ENCODE assay signal across 9 mouse cellular contexts in the genomic region with DNA sequence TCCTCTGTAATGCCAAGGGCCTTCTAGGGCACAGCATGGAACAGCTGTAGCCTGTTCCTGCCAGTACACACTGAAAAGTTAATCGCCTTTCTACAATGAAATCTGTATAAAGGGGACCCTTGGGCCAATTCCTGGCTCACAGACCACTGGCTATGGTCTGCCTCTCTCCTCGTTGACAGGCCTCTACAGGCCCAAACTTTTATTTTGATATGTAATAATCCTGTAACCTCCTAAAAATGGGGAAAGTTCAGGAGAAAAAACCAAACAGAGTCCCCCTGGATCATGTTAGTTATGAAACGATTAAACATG. TPM values are rescaled to one million over a fixed set of nuclear protein-coding genes. Genes with fewer than 3 reads are reported as not detected.
DNase-seq lines count a peak whose midpoint lies in the region; ATAC-seq and TF ChIP-seq lines count a peak whose summit lies in the region.
"Had no signal": no experiment of that assay in that cellular context is flagged by ENCODE, and none has a peak within 500 bp of the region (broad histone marks: within the 10 kb centered on the region; RNA-seq: fewer than 3 reads in every experiment).

No protein-coding gene starts in this region.

- peaks cover 2% of the 10 kb centered on the region; the same call in 1 of the 2 replicates for H3K79me2 ChIP-seq in heart, adult 2 months (replicated peaks; ENCODE audit: control insufficient read depth, insufficient read depth, low read length)
- H3K79me2 ChIP-seq in CH12.LX (replicated peaks; ENCODE audit: control insufficient read depth, extremely low read depth, insufficient read depth, poor library complexity, severe bottlenecking), result peaks cover 38% of the 10 kb centered on the region

- H3K4me1 ChIP-seq in heart, adult 2 months (ENCODE audit: control insufficient read depth, insufficient read depth, low read length), result peaks cover 28% of the 10 kb centered on the region
- peaks cover 20 to 55% of the 10 kb centered on the region in 2 experiments for H3K4me1 ChIP-seq in CH12.LX (ENCODE audit: control insufficient read depth in 1 of 2, insufficient read depth in 2 of 2)
- H3K4me1 ChIP-seq in forebrain, embryonic 13.5 days, result peaks cover 38% of the 10 kb centered on the region
- H3K4me1 ChIP-seq in liver, embryonic 12.5 days, result peaks cover 80% of the 10 kb centered on the region

- no peaks in the 10 kb centered on the region for H3K27me3 ChIP-seq in heart, adult 2 months (ENCODE audit: control insufficient read depth, insufficient read depth, low read length)
- no peaks in the 10 kb centered on the region for H3K27me3 ChIP-seq in CH12.LX (replicated peaks)
- H3K27me3 ChIP-seq in forebrain, embryonic 13.5 days, result no peaks in the 10 kb centered on the region
- H3K27me3 ChIP-seq in liver, embryonic 12.5 days (replicated peaks), result no peaks in the 10 kb centered on the region; the same call in 1 of the 2 replicates

- TF ChIP-seq EP300 in heart, adult 2 months (IDR thresholded peaks at IDR 0.05; ENCODE audit: insufficient read depth, low read depth, low read length), result no peak
- TF ChIP-seq EP300 in CH12.LX (IDR thresholded peaks at IDR 0.05; ENCODE audit: low read length), result no peak

- no peak for TF ChIP-seq CTCF in heart, adult 2 months (IDR thresholded peaks at IDR 0.05)
- TF ChIP-seq CTCF in CH12.LX (conservative IDR thresholded peaks at IDR 0.05 in 1 of 2, IDR thresholded peaks at IDR 0.05 in 1 of 2; ENCODE audit: low read depth in 2 of 2, low read length in 2 of 2), result no peak

- ATAC-seq in forebrain, embryonic 13.5 days, result no peak
- ATAC-seq in liver, embryonic 12.5 days, result no peak

- TF ChIP-seq RAD21 in CH12.LX (IDR thresholded peaks at IDR 0.05; ENCODE audit: low read depth, low read length), result no peak

- TF ChIP-seq POLR2A in heart, adult 2 months (IDR thresholded peaks at IDR 0.05; ENCODE audit: insufficient read depth, low read depth, low read length), result no peak
- no peak for TF ChIP-seq POLR2A in CH12.LX (IDR thresholded peaks at IDR 0.05; ENCODE audit: low read depth, low read length)

- no peak for DNase-seq in heart, adult 2 months
- DNase-seq in heart, adult 9 months (ENCODE audit: low spot score in 2 of 2), result no peak
- DNase-seq in CH12.LX (ENCODE audit: extremely low read depth), result no peak
- DNase-seq in left cerebral cortex, adult 8-10 months (ENCODE audit: low spot score in 2 of 2), result no peak
- DNase-seq in urinary bladder, postnatal 36 days (ENCODE audit: low spot score in 2 of 2), result no peak
- no peak for DNase-seq in left cerebral cortex, adult 18-20 months (ENCODE audit: low spot score in 2 of 2)

- H3K9me3 ChIP-seq in CH12.LX (replicated peaks; ENCODE audit: low read length), result no peaks in the 10 kb centered on the region
- no peaks in the 10 kb centered on the region for H3K9me3 ChIP-seq in forebrain, embryonic 13.5 days (replicated peaks)
- no peaks in the 10 kb centered on the region for H3K9me3 ChIP-seq in liver, embryonic 12.5 days (replicated peaks)

- in situ Hi-C loops in CH12.LX (cut with MboI; ENCODE audit: low pct_ligation_motif_present, low pct_unique_long_range_greater_than_20kb, low sequenced_read_pairs), result no loop called here

- H3K36me3 ChIP-seq in heart, adult 2 months (ENCODE audit: control insufficient read depth, insufficient read depth, low read length), result 0 out of 2 replicates have a peak, but pooled peaks cover 2% of the 10 kb centered on the region
- H3K36me3 ChIP-seq in CH12.LX (replicated peaks in 1 of 2; ENCODE audit: control insufficient read depth in 1 of 2, insufficient read depth in 1 of 2, low read length in 1 of 2), result peaks cover 0 to 26% of the 10 kb centered on the region in 2 experiments
- H3K36me3 ChIP-seq in forebrain, embryonic 13.5 days (ENCODE audit: poor library complexity, severe bottlenecking), result no peaks in the 10 kb centered on the region
- H3K36me3 ChIP-seq in liver, embryonic 12.5 days, result peaks cover 20% of the 10 kb centered on the region; the same call in 1 of the 2 replicates

- dilution Hi-C loops in CH12.LX (cut with MboI; ENCODE audit: extremely low pct_ligation_motif_present, extremely low pct_unique_long_range_greater_than_20kb, low sequenced_read_pairs), result no loop called here

- H3K4me2 ChIP-seq in CH12.LX (ENCODE audit: insufficient read depth, low read depth, poor library complexity, severe bottlenecking), result peak overlapping the region; percentile 86
- H3K4me2 ChIP-seq in forebrain, embryonic 13.5 days, result peak overlapping the region; percentile 83
- H3K4me2 ChIP-seq in liver, embryonic 12.5 days, result peak overlapping the region; percentile 88

- peak overlapping the region; percentile 73 for H3K4me3 ChIP-seq in heart, adult 2 months
- H3K4me3 ChIP-seq in CH12.LX (replicated peaks in 1 of 3; ENCODE audit: low read depth in 2 of 3, low read length in 2 of 3, poor library complexity in 1 of 3), result peak overlapping the region; percentile 78 to 93 (median 88)
- H3K4me3 ChIP-seq in forebrain, embryonic 13.5 days, result peak overlapping the region; percentile 94
- H3K4me3 ChIP-seq in liver, embryonic 12.5 days, result peak overlapping the region; percentile 94

- intact Hi-C loops in heart, adult 2 months (cut with DNase I), result loop anchor here (5.0 kb wide), 1 partner anchor 211 kb away; a partner anchor contains a TSS

- peak overlapping the region; percentile 19; the same call in 1 of the 2 replicates for H3K9ac ChIP-seq in heart, adult 2 months (ENCODE audit: low read depth, low read length)
- peak overlapping the region; percentile 88 for H3K9ac ChIP-seq in CH12.LX (ENCODE audit: insufficient read depth, low read depth)
- H3K9ac ChIP-seq in forebrain, embryonic 13.5 days, result peak overlapping the region; percentile 96
- H3K9ac ChIP-seq in liver, embryonic 12.5 days, result peak overlapping the region; percentile 97

- WGBS in heart, adult 2 months, result 17% methylated on average over 3 of the region's 3 CpGs
- 52% methylated on average over 3 of the region's 3 CpGs for WGBS in forebrain, embryonic 13.5 days
- 50% methylated on average over 3 of the region's 3 CpGs for WGBS in liver, embryonic 12.5 days (ENCODE audit: insufficient replicate concordance)

- peak overlapping the region; percentile 99 for H3K27ac ChIP-seq in heart, adult 2 months
- H3K27ac ChIP-seq in CH12.LX (ENCODE audit: insufficient read depth, low read depth), result no peak overlapping the region
- H3K27ac ChIP-seq in forebrain, embryonic 13.5 days, result 0 out of 2 replicates have a peak overlapping the region, but pooled peaks have one; percentile 88
- H3K27ac ChIP-seq in liver, embryonic 12.5 days, result peak overlapping the region; percentile 95

TF ChIP-seq in CH12.LX, 34 proteins besides CTCF, POLR2A, EP300 and RAD21 (continues in another document):
- TF ChIP-seq E2F4 (IDR thresholded peaks at IDR 0.05; ENCODE audit: insufficient replicate concordance, low read depth, low read length), result no peak
- no peak for TF ChIP-seq SIN3A (IDR thresholded peaks at IDR 0.05; ENCODE audit: low read length)
- no peak for TF ChIP-seq SMC3 (IDR thresholded peaks at IDR 0.05; ENCODE audit: low read depth, low read length)

RNA-seq across cellular contexts. Expression of a gene that starts 6.4 kb away (rescaled TPM):
- total RNA-seq in heart, adult 2 months (2021), result 10 to 100 TPM; 10.4 to 12.4 TPM
- polyA plus RNA-seq in heart, adult 2 months (2012; rRNA removed), result 10.3 and 12.3 TPM in 2 replicates
- 2.1 and 2.8 TPM in 2 replicates for total RNA-seq in CH12.LX (2012; rRNA removed)
- 1.1 TPM in 2 replicates for total RNA-seq in CH12.LX (2014; rRNA removed)
- 15.9 and 21.0 TPM in 2 replicates for polyA plus RNA-seq in CH12.LX (2012; ENCODE audit: insufficient read length, low read depth)
- 18.3 and 18.8 TPM in 2 replicates for polyA plus RNA-seq in forebrain, embryonic 13.5 days (2015; fragmentation: Nextera tagmentation; extraction: Ambion mirVana)
- 15.5 and 18.5 TPM in 2 replicates for polyA plus RNA-seq in liver, embryonic 12.5 days (2016; fragmentation: Nextera tagmentation; extraction: Ambion mirVana)
- total RNA-seq in left cerebral cortex, adult 8-10 months (2022), result 10 to 100 TPM; 10.7 to 15.0 (median 13.0) TPM
- 10 to 100 TPM; 11.4 to 11.9 TPM for total RNA-seq in left cerebral cortex, adult 18-20 months (2021)

RNA-seq across cellular contexts. Expression of a gene that starts 32.5 kb away (rescaled TPM):
- total RNA-seq in heart, adult 2 months (2021), result 10 to 100 TPM; 12.9 to 13.0 TPM
- polyA plus RNA-seq in heart, adult 2 months (2012; rRNA removed), result 21.3 and 22.0 TPM in 2 replicates
- total RNA-seq in CH12.LX (2012; rRNA removed), result 38.5 and 42.9 TPM in 2 replicates
- 54.3 and 56.2 TPM in 2 replicates for total RNA-seq in CH12.LX (2014; rRNA removed)
- polyA plus RNA-seq in CH12.LX (2012; ENCODE audit: insufficient read length, low read depth), result 32.5 and 36.3 TPM in 2 replicates
- polyA plus RNA-seq in forebrain, embryonic 13.5 days (2015; fragmentation: Nextera tagmentation; extraction: Ambion mirVana), result 13.9 and 20.0 TPM in 2 replicates
- 528 and 553 TPM in 2 replicates for polyA plus RNA-seq in liver, embryonic 12.5 days (2016; fragmentation: Nextera tagmentation; extraction: Ambion mirVana)
- 10 to 100 TPM; 43.7 to 51.2 (median 48.6) TPM for total RNA-seq in left cerebral cortex, adult 8-10 months (2022)
- 10 to 100 TPM; 41.9 TPM for total RNA-seq in left cerebral cortex, adult 18-20 months (2021)

RNA-seq across cellular contexts. Expression of a gene that starts 36.9 kb away (rescaled TPM):
- under 1 TPM; 0.11 to 0.21 TPM for total RNA-seq in heart, adult 2 months (2021)
- polyA plus RNA-seq in heart, adult 2 months (2012; rRNA removed), result 0.21 and 0.23 TPM in 2 replicates
- total RNA-seq in CH12.LX (2012; rRNA removed) (44.3 and 65.5 TPM in 2 replicates), CH12.LX (2014; rRNA removed) (15.8 and 18.4 TPM in 2 replicates)
- polyA plus RNA-seq in CH12.LX (2012; ENCODE audit: insufficient read length, low read depth), result 10.0 and 10.1 TPM in 2 replicates
- polyA plus RNA-seq in forebrain, embryonic 13.5 days (2015; fragmentation: Nextera tagmentation; extraction: Ambion mirVana), result 0.15 and 0.21 TPM in 2 replicates
- 0.15 and 0.19 TPM in 2 replicates for polyA plus RNA-seq in liver, embryonic 12.5 days (2016; fragmentation: Nextera tagmentation; extraction: Ambion mirVana)
- 1 to 10 TPM; 1.1 to 2.0 (median 1.3) TPM for total RNA-seq in left cerebral cortex, adult 8-10 months (2022)
- total RNA-seq in left cerebral cortex, adult 18-20 months (2021), result 1 to 10 TPM; 1.4 to 2.0 TPM

RNA-seq across cellular contexts. Expression of a gene that starts 48.4 kb away (rescaled TPM):
- total RNA-seq in heart, adult 2 months (2021), result 1 to 10 TPM in 1 of 2 experiments, under 1 TPM in 1; 0.93 to 2.1 TPM
- polyA plus RNA-seq in heart, adult 2 months (2012; rRNA removed), result 0.70 and 2.5 TPM in 2 replicates
- total RNA-seq in CH12.LX (2012; rRNA removed) (0.08 TPM in 2 replicates), CH12.LX (2014; rRNA removed) (not detected in 2 replicates)
- polyA plus RNA-seq in CH12.LX (2012; ENCODE audit: insufficient read length, low read depth), result 0.19 and 0.31 TPM in 2 replicates
- polyA plus RNA-seq in forebrain, embryonic 13.5 days (2015; fragmentation: Nextera tagmentation; extraction: Ambion mirVana), result 0.08 and 0.25 TPM in 2 replicates
- polyA plus RNA-seq in liver, embryonic 12.5 days (2016; fragmentation: Nextera tagmentation; extraction: Ambion mirVana), result 2.4 and 3.2 TPM in 2 replicates
- not detected for total RNA-seq in left cerebral cortex, adult 8-10 months (2022)
- not detected for total RNA-seq in left cerebral cortex, adult 18-20 months (2021)
- total RNA-seq: common myeloid progenitor, adult 5-6 weeks had no signal

RNA-seq across cellular contexts. Expression of a gene that starts 53.4 kb away (rescaled TPM):
- total RNA-seq in heart, adult 2 months (2021), result 10 to 100 TPM; 12.6 TPM
- polyA plus RNA-seq in heart, adult 2 months (2012; rRNA removed), result 13.0 and 16.3 TPM in 2 replicates
- total RNA-seq in CH12.LX (2012; rRNA removed), result 55.8 and 63.9 TPM in 2 replicates
- 34.5 and 37.5 TPM in 2 replicates for total RNA-seq in CH12.LX (2014; rRNA removed)
- polyA plus RNA-seq in CH12.LX (2012; ENCODE audit: insufficient read length, low read depth), result 35.2 and 41.1 TPM in 2 replicates
- polyA plus RNA-seq in forebrain, embryonic 13.5 days (2015; fragmentation: Nextera tagmentation; extraction: Ambion mirVana), result 22.8 and 23.0 TPM in 2 replicates
- polyA plus RNA-seq in liver, embryonic 12.5 days (2016; fragmentation: Nextera tagmentation; extraction: Ambion mirVana), result 9.8 and 11.0 TPM in 2 replicates
- 1 to 10 TPM; 5.0 to 6.1 (median 5.4) TPM for total RNA-seq in left cerebral cortex, adult 8-10 months (2022)
- total RNA-seq in left cerebral cortex, adult 18-20 months (2021), result 1 to 10 TPM; 4.2 to 4.6 TPM

Comparison
In these comparisons a context has a peak if more than half of its experiments do, and no peak if none do; other contexts are left out.
1. H3K9ac ChIP-seq: peak in every context shown above with its lines; median percentile 97 in liver, embryonic 12.5 days; 96 in forebrain, embryonic 13.5 days; 88 in CH12.LX; 19 in heart, adult 2 months.
2. RNA of a gene that starts 36.9 kb away (total RNA-seq): 15.8 to 65.5 TPM in CH12.LX; 1.4 to 2.0 TPM in left cerebral cortex, adult 18-20 months, 1.1 to 2.0 TPM in left cerebral cortex, adult 8-10 months and 0.11 to 0.21 TPM in heart, adult 2 months; every median in the first group is over 4 times any median in the second.
3. Peak in every context shown above with its lines, with median percentiles within 50 percentile points of each other: H3K4me3 ChIP-seq and H3K4me2 ChIP-seq.